Mouse (Mus musculus): ENCODE results near the gene Atp6v1e2.

The Atp6v1e2 gene

GRCm38 (mm10) chr17:86947840-86948796, at the start of gene Atp6v1e2:
Gene Atp6v1e2, minus strand, starts transcription at chr17:86947897.
- DNase-seq (ENCODE audit: low read depth): no peak

GRCm38 (mm10) chr17:86997323-86997722, 49.6 kb upstream of the Atp6v1e2 start:
- no peak for DNase-seq (ENCODE audit: low read depth)

GRCm38 (mm10) chr17:86991306-86991705, 43.6 kb upstream of the Atp6v1e2 start:
- no peak for DNase-seq (ENCODE audit: low read depth)

- no peak for DNase-seq (ENCODE audit: low read depth)
Measured at GRCm38 (mm10) chr17:86988601-86989184, 41.0 kb upstream of the Atp6v1e2 start.

- DNase-seq (ENCODE audit: low read depth): no peak
Measured at GRCm38 (mm10) chr17:86988161-86988560, 40.5 kb upstream of the Atp6v1e2 start.

GRCm38 (mm10) chr17:86986449-86987138, 38.9 kb upstream of the Atp6v1e2 start:
- no peak for DNase-seq (ENCODE audit: low read depth)

GRCm38 (mm10) chr17:86982497-86982896, 34.8 kb upstream of the Atp6v1e2 start:
- no peak for DNase-seq (ENCODE audit: low read depth)

GRCm38 (mm10) chr17:86981701-86982100, 34.0 kb upstream of the Atp6v1e2 start:
- DNase-seq (ENCODE audit: low read depth): no peak

- DNase-seq (ENCODE audit: low read depth): no peak
Measured at GRCm38 (mm10) chr17:86981205-86981604, 33.5 kb upstream of the Atp6v1e2 start.

- DNase-seq (ENCODE audit: low read depth): peak; percentile 59
Measured at GRCm38 (mm10) chr17:86978496-86978895, 30.8 kb upstream of the Atp6v1e2 start.

GRCm38 (mm10) chr17:86976387-86976786, 28.7 kb upstream of the Atp6v1e2 start:
- DNase-seq (ENCODE audit: low read depth): no peak

- DNase-seq (ENCODE audit: low read depth): no peak
Measured at GRCm38 (mm10) chr17:86973097-86973496, 25.4 kb upstream of the Atp6v1e2 start.

GRCm38 (mm10) chr17:86971860-86972259, 24.2 kb upstream of the Atp6v1e2 start:
- DNase-seq (ENCODE audit: low read depth): no peak

GRCm38 (mm10) chr17:86971036-86971435, 23.3 kb upstream of the Atp6v1e2 start:
- no peak for DNase-seq (ENCODE audit: low read depth)

GRCm38 (mm10) chr17:86970026-86970750, 22.5 kb upstream of the Atp6v1e2 start:
- no peak for DNase-seq (ENCODE audit: low read depth)

- peak; percentile 19 for DNase-seq (ENCODE audit: low read depth)
Measured at GRCm38 (mm10) chr17:86969582-86969981, 21.9 kb upstream of the Atp6v1e2 start.

- DNase-seq (ENCODE audit: low read depth): no peak
Measured at GRCm38 (mm10) chr17:86968581-86968980, 20.9 kb upstream of the Atp6v1e2 start.

GRCm38 (mm10) chr17:86967536-86968525, 20.1 kb upstream of the Atp6v1e2 start:
- no peak for DNase-seq (ENCODE audit: low read depth)

- DNase-seq (ENCODE audit: low read depth): no peak
Measured at GRCm38 (mm10) chr17:86967048-86967447, 19.4 kb upstream of the Atp6v1e2 start.

GRCm38 (mm10) chr17:86966040-86966439, 18.3 kb upstream of the Atp6v1e2 start:
- no peak for DNase-seq (ENCODE audit: low read depth)

GRCm38 (mm10) chr17:86965121-86965520, 17.4 kb upstream of the Atp6v1e2 start:
- DNase-seq (ENCODE audit: low read depth): no peak
